Comparison of ENCODE assay signal across 10 mouse cellular contexts in the genomic region with DNA sequence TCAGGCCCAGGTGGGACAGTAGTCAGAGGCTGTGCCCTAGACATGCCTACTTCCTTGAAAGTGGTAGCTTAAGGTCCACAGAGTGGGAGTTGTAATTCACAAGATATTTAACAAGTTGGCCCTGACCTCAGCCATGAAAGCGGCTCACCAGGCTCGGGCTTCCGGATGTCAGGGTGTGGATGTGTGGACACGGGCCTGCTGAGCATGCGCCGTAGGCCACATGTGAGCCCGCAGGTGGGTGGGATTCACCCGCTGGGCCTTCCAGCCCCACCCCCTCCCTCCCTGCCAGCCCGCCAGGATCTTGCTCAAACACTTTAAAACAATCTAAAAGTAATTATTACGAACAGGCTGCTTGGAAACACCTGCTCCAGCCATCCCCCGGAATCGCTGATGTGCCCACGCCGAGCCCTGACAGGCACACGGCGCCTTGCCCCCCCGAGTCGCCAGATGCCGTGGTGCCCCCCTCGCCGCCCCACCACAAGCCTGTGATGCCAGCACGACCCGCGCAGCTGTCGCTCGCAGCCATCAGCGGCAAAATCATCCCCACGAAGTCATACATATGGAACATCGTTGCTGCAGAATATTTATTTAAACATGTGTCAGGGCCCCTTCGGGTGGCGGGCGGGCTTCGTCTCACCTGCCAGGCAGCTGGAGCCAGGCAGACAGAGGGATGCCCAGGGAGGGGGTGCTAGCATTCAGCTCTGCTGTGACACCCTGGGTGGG.
A peak's percentile ranks its signal among the peaks of the same experiment; 100 is the strongest.
DNase-seq lines count a peak whose midpoint lies in the region; ATAC-seq and TF ChIP-seq lines count a peak whose summit lies in the region.
"Had no signal": no experiment of that assay in that cellular context is flagged by ENCODE, and none has a peak within 500 bp of the region (broad histone marks: within the 10 kb centered on the region; RNA-seq: fewer than 3 reads in every experiment).

No protein-coding gene starts in this region.

- peak overlapping the region; percentile 68 for H3K27ac ChIP-seq in hindbrain, embryonic 12.5 days
- H3K27ac ChIP-seq in midbrain, postnatal 0 days (ENCODE audit: low read depth, low read length), result peak overlapping the region; percentile 43

- peak; percentile 34 for DNase-seq in right cerebral cortex, adult 18-20 months
- DNase-seq in right cerebral cortex, adult 2 months (ENCODE audit: low spot score in 2 of 2), result no peak
- peak; percentile 51 for DNase-seq in midbrain, postnatal 0 days (ENCODE audit: low spot score)
- DNase-seq in urinary bladder, postnatal 36 days (ENCODE audit: low spot score in 2 of 2), result no peak
- no peak for DNase-seq in liver
- no peak for DNase-seq in adrenal gland, postnatal 10 days
- DNase-seq: cerebellum, postnatal 36 days had no signal

- H3K9ac ChIP-seq in hindbrain, embryonic 12.5 days, result peak overlapping the region; percentile 35; the same call in 1 of the 2 replicates
- H3K9ac ChIP-seq in midbrain, postnatal 0 days (replicated peaks; ENCODE audit: low read length, poor library complexity, severe bottlenecking), result peak overlapping the region; percentile 9; the same call in 1 of the 2 replicates

- peak overlapping the region; percentile 30 for H3K4me2 ChIP-seq in hindbrain, embryonic 12.5 days (replicated peaks)
- peak overlapping the region; percentile 48 for H3K4me2 ChIP-seq in midbrain, postnatal 0 days (ENCODE audit: low read depth, low read length, poor library complexity, severe bottlenecking)

- no peaks in the 10 kb centered on the region for H3K9me3 ChIP-seq in hindbrain, embryonic 12.5 days (replicated peaks)
- H3K9me3 ChIP-seq in midbrain, postnatal 0 days (ENCODE audit: low read length), result no peaks in the 10 kb centered on the region

- no peaks in the 10 kb centered on the region for H3K27me3 ChIP-seq in hindbrain, embryonic 12.5 days
- H3K27me3 ChIP-seq in midbrain, postnatal 0 days (ENCODE audit: insufficient read depth, low read length), result no peaks in the 10 kb centered on the region

- ATAC-seq in hindbrain, embryonic 12.5 days (ENCODE audit: low FRiP score), result peak; percentile 51
- no peak for ATAC-seq in midbrain, postnatal 0 days (ENCODE audit: low FRiP score)
- no peak for ATAC-seq in erythroblast, adult 5-6 weeks (replicated peaks; ENCODE audit: low FRiP score, poor library complexity, severe bottlenecking)

- no peak for TF ChIP-seq CTCF in midbrain, postnatal 0 days (IDR thresholded peaks at IDR 0.05)

- peaks cover 46% of the 10 kb centered on the region for H3K4me1 ChIP-seq in hindbrain, embryonic 12.5 days
- H3K4me1 ChIP-seq in midbrain, postnatal 0 days (ENCODE audit: insufficient read depth, low read length), result peaks cover 15% of the 10 kb centered on the region

- 40% methylated on average over 33 of the region's 33 CpGs for WGBS in hindbrain, embryonic 12.5 days
- 30% methylated on average over 33 of the region's 33 CpGs for WGBS in midbrain, postnatal 0 days

- no peaks in the 10 kb centered on the region for H3K36me3 ChIP-seq in hindbrain, embryonic 12.5 days
- no peaks in the 10 kb centered on the region for H3K36me3 ChIP-seq in midbrain, postnatal 0 days (ENCODE audit: insufficient read depth, low read length)
- H3K36me3 ChIP-seq: G1E had no signal

- H3K4me3 ChIP-seq in hindbrain, embryonic 12.5 days, result no peak overlapping the region
- H3K4me3 ChIP-seq in midbrain, postnatal 0 days (ENCODE audit: low read depth, low read length), result peak overlapping the region; percentile 14; the same call in 1 of the 2 replicates

Comparison
In these comparisons a context has a peak if more than half of its experiments do, and no peak if none do; other contexts are left out.
1. DNase-seq: peak in right cerebral cortex, adult 18-20 months (single experiment) and midbrain, postnatal 0 days (single experiment); none in right cerebral cortex, adult 2 months (0 of 2), urinary bladder, postnatal 36 days (0 of 2), liver (single experiment) and adrenal gland, postnatal 10 days (single experiment).